Comparison of ENCODE assay signal across 8 mouse cellular contexts in the genomic region with DNA sequence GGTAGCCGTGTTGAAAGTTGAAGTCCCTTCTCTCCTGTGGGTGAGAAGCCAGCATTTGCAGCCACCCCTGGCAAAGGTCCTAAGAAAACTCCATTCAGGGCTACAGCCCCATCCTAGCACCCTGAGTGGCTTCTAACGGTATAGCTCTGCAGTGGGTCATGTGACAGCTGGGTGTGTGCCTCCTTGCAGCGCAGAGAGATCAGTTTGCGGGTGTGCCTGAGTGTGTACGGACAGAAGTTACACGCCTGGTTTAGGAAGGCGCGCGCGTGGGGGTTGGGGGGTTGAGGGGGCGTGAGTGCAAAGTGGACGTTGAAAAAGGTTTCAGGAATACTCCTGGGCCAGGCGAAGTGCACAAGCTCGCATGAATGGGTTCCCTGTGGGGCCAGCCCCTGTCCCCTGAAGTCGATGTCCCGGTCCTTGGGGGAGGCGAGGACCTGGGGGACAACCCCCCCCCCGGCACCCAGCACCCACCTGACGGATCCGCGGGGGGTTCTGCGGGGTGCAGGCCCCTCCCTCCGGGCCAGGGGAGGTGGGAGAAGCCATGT. TPM values are rescaled to one million over a fixed set of nuclear protein-coding genes. Genes with fewer than 3 reads are reported as not detected.
A peak's percentile ranks its signal among the peaks of the same experiment; 100 is the strongest.
DNase-seq lines count a peak whose midpoint lies in the region; ATAC-seq and TF ChIP-seq lines count a peak whose summit lies in the region.

No protein-coding gene starts in this region.

- peak overlapping the region; percentile 57 for H3K4me3 ChIP-seq in intestine, embryonic 15.5 days (replicated peaks)
- no peak overlapping the region for H3K4me3 ChIP-seq in thymus, adult 2 months (ENCODE audit: control insufficient read depth, insufficient read depth, low read length)

- peak overlapping the region; percentile 60 for H3K9ac ChIP-seq in intestine, embryonic 15.5 days

- peaks cover 5% of the 10 kb centered on the region; the same call in 1 of the 2 replicates for H3K4me1 ChIP-seq in intestine, embryonic 15.5 days (replicated peaks)
- no peaks in the 10 kb centered on the region for H3K4me1 ChIP-seq in thymus, adult 2 months (replicated peaks; ENCODE audit: control insufficient read depth, insufficient read depth, low read length)

- no peaks in the 10 kb centered on the region for H3K36me3 ChIP-seq in intestine, embryonic 15.5 days
- no peaks in the 10 kb centered on the region for H3K36me3 ChIP-seq in thymus, adult 2 months (ENCODE audit: control insufficient read depth, insufficient read depth, low read length)

- ATAC-seq in intestine, embryonic 15.5 days: peak; percentile 76
- peak; percentile 47 for ATAC-seq in megakaryocyte, adult 5-6 weeks (ENCODE audit: poor library complexity, severe bottlenecking)

- no peak for TF ChIP-seq CTCF in thymus, adult 2 months (IDR thresholded peaks at IDR 0.05; ENCODE audit: borderline replicate concordance, control insufficient read depth, extremely low read depth, insufficient read depth, low read length, poor library complexity)

- WGBS in intestine, embryonic 15.5 days: 2% methylated on average over 23 of the region's 23 CpGs
- WGBS in thymus, adult 2 months: 6% methylated on average over 23 of the region's 23 CpGs

- no peak overlapping the region for H3K27ac ChIP-seq in intestine, embryonic 15.5 days
- H3K27ac ChIP-seq in thymus, adult 2 months (ENCODE audit: control insufficient read depth, insufficient read depth, low read length): no peak overlapping the region

- DNase-seq in kidney, postnatal 10 days: peak; percentile 10
- DNase-seq in kidney, postnatal 14 days: no peak
- peak; percentile 41 for DNase-seq in cerebellum, adult 9-10 months
- peak; percentile 14 to 22 for DNase-seq in frontal cortex, postnatal 10 days (ENCODE audit: low spot score in 2 of 2)
- DNase-seq in right cerebral cortex, postnatal 4 days: peak; percentile 39
- no peak for DNase-seq in thymus, adult 2 months

- TF ChIP-seq POLR2A in thymus, adult 2 months (IDR thresholded peaks at IDR 0.05; ENCODE audit: control insufficient read depth, extremely low read depth, insufficient read depth, low read length, poor library complexity): no peak

- peak overlapping the region; percentile 100 for H3K4me2 ChIP-seq in intestine, embryonic 15.5 days (replicated peaks)

- peaks cover 18% of the 10 kb centered on the region for H3K27me3 ChIP-seq in intestine, embryonic 15.5 days (replicated peaks)
- H3K27me3 ChIP-seq in thymus, adult 2 months (ENCODE audit: control insufficient read depth, insufficient read depth, low read length): peaks cover 6% of the 10 kb centered on the region; the same call in 1 of the 2 replicates

- H3K9me3 ChIP-seq in intestine, embryonic 15.5 days: no peaks in the 10 kb centered on the region

RNA-seq across cellular contexts. Expression of gene Ank2, which starts 0.9 kb away (rescaled TPM):
- polyA plus RNA-seq in intestine, embryonic 15.5 days (2015; fragmentation: Nextera tagmentation; extraction: Ambion mirVana): 24.9 and 25.3 TPM in 2 replicates
- total RNA-seq in megakaryocyte, adult 5-6 weeks (2015): 0.27 TPM in 1 of 2 replicates, not detected in the other
- 0.81 TPM in 1 of 2 replicates, not detected in the other for total RNA-seq in megakaryocyte, adult 5-6 weeks (2017)
- polyA plus RNA-seq in thymus, adult 2 months (2012; rRNA removed): 2.4 and 4.6 TPM in 2 replicates

RNA-seq across cellular contexts. Expression of gene Larp7, which starts 54.9 kb away (rescaled TPM):
- 48.5 and 53.3 TPM in 2 replicates for polyA plus RNA-seq in intestine, embryonic 15.5 days (2015; fragmentation: Nextera tagmentation; extraction: Ambion mirVana)
- 50.3 and 61.8 TPM in 2 replicates for total RNA-seq in megakaryocyte, adult 5-6 weeks (2015)
- 75.3 and 82.6 TPM in 2 replicates for total RNA-seq in megakaryocyte, adult 5-6 weeks (2017)
- polyA plus RNA-seq in thymus, adult 2 months (2012; rRNA removed): 2.8 and 3.5 TPM in 2 replicates

RNA-seq across cellular contexts. Expression of gene Zgrf1, which starts 55.0 kb away (rescaled TPM):
- 5.2 and 5.4 TPM in 2 replicates for polyA plus RNA-seq in intestine, embryonic 15.5 days (2015; fragmentation: Nextera tagmentation; extraction: Ambion mirVana)
- 9.0 and 9.5 TPM in 2 replicates for total RNA-seq in megakaryocyte, adult 5-6 weeks (2015)
- total RNA-seq in megakaryocyte, adult 5-6 weeks (2017): 12.2 and 17.8 TPM in 2 replicates
- 2.6 and 4.2 TPM in 2 replicates for polyA plus RNA-seq in thymus, adult 2 months (2012; rRNA removed)

Comparison
In these comparisons a context has a peak if more than half of its experiments do, and no peak if none do; other contexts are left out.
1. DNase-seq: peak in kidney, postnatal 10 days (single experiment), cerebellum, adult 9-10 months (single experiment), frontal cortex, postnatal 10 days (2 of 2) and right cerebral cortex, postnatal 4 days (single experiment); none in kidney, postnatal 14 days (single experiment) and thymus, adult 2 months (single experiment).
2. RNA of gene Larp7, which starts 54.9 kb away (polyA plus RNA-seq): 48.5 to 53.3 TPM in intestine, embryonic 15.5 days; 2.8 to 3.5 TPM in thymus, adult 2 months; every median in the first group is over 10 times any median in the second.